Mouse (Mus musculus) G1E (cell line): ENCODE data around the gene Nudt1.

Experiments
- CTCF ChIP-seq: IDR thresholded peaks from 2 replicates; pipeline ENCODE4 v1.5.1; 2012; ENCODE audit warnings: low read depth, low read length, inconsistent platforms, mixed read lengths
- GATA1 ChIP-seq: IDR thresholded peaks from 2 replicates; pipeline ENCODE4 v1.6.1; 2012; ENCODE audit warnings: borderline replicate concordance, low read length, inconsistent platforms, mixed read lengths

- TF ChIP-seq CTCF (no peak), GATA1 (no peak)
Observed at GRCm38 (mm10) chr5:140324058-140324457, 2.6 kb downstream of the Nudt1 start.
